In the genomic region with DNA sequence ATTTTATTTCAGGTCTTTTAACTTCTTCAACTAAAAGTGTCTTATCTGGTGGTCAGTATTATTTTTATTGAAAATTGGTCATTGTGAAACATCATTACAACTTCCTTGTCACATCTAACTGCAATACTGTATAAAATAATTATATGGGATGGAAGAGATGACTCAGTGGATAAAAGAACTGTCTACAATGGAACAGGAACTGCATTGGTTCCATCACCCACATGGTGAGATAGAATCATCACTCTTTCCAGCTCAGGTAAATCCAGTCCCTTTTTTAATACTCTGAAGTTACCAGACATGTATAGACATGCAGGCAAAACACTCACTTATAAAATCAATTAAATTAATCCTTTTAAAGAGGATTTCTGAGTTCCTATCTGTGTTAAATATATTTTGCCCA, we compare ENCODE assay signal across 26 mouse cellular contexts.
DNase-seq lines count a peak whose midpoint lies in the region; ATAC-seq lines count a peak whose summit lies in the region.
"Had no signal": no experiment of that assay in that cellular context is flagged by ENCODE, and none has a peak within 500 bp of the region (broad histone marks: within the 10 kb centered on the region; RNA-seq: fewer than 3 reads in every experiment).

No protein-coding gene starts in this region.

- no peaks in the 10 kb centered on the region for H3K9me3 ChIP-seq in forebrain, embryonic 11.5 days (ENCODE audit: control insufficient read depth, low read length)
- H3K9me3 ChIP-seq: forebrain, embryonic 12.5 days; forebrain, embryonic 15.5 days; G1E; heart, embryonic 12.5 days; heart, embryonic 15.5 days; hindbrain, embryonic 10.5 days; hindbrain, embryonic 15.5 days had no signal

- peak; percentile 69 for DNase-seq in A20 (ENCODE audit: low read depth, low spot score)
- DNase-seq in forebrain, embryonic 11.5 days (ENCODE audit: low spot score): no peak
- DNase-seq in cerebellum, postnatal 14 days: no peak
- DNase-seq: adrenal gland, postnatal 10 days; B cell, adult 2 months; cerebellum, adult 11-12 months; cerebellum, adult 8-10 months; cerebellum, postnatal 10 days; gastrocnemius, postnatal 10 days; gastrocnemius, postnatal 36 days; heart, adult 11 months; heart, postnatal 10 days; heart, postnatal 36 days had no signal

- no peak overlapping the region for H3K9ac ChIP-seq in forebrain, embryonic 11.5 days (ENCODE audit: low read length)
- H3K9ac ChIP-seq: forebrain, embryonic 12.5 days; forebrain, embryonic 15.5 days; heart, embryonic 12.5 days; heart, embryonic 15.5 days; hindbrain, embryonic 15.5 days had no signal

- no peak overlapping the region for H3K4me2 ChIP-seq in forebrain, embryonic 11.5 days (ENCODE audit: low read depth, low read length, severe bottlenecking)
- H3K4me2 ChIP-seq: forebrain, embryonic 12.5 days; forebrain, embryonic 15.5 days; heart, embryonic 12.5 days; heart, embryonic 15.5 days; hindbrain, embryonic 15.5 days had no signal

- H3K4me1 ChIP-seq in forebrain, embryonic 11.5 days (replicated peaks; ENCODE audit: control insufficient read depth, insufficient read depth, low read length): no peaks in the 10 kb centered on the region
- H3K4me1 ChIP-seq: forebrain, embryonic 12.5 days; forebrain, embryonic 15.5 days; heart, embryonic 12.5 days; heart, embryonic 15.5 days; hindbrain, embryonic 10.5 days; hindbrain, embryonic 15.5 days had no signal

- H3K36me3 ChIP-seq in forebrain, embryonic 11.5 days (ENCODE audit: control insufficient read depth, insufficient read depth, low read length): no peaks in the 10 kb centered on the region
- H3K36me3 ChIP-seq: forebrain, embryonic 12.5 days; forebrain, embryonic 15.5 days; G1E; heart, embryonic 12.5 days; heart, embryonic 15.5 days; hindbrain, embryonic 10.5 days; hindbrain, embryonic 15.5 days had no signal

- no peak overlapping the region for H3K27ac ChIP-seq in forebrain, embryonic 11.5 days (ENCODE audit: low read depth, low read length)
- H3K27ac ChIP-seq: forebrain, embryonic 12.5 days; forebrain, embryonic 15.5 days; heart, embryonic 15.5 days; hindbrain, embryonic 10.5 days; hindbrain, embryonic 15.5 days had no signal

- no peak overlapping the region for H3K4me3 ChIP-seq in forebrain, embryonic 11.5 days (ENCODE audit: low read depth, low read length)
- H3K4me3 ChIP-seq: forebrain, embryonic 12.5 days; forebrain, embryonic 15.5 days; heart, embryonic 12.5 days; heart, embryonic 15.5 days; hindbrain, embryonic 10.5 days; hindbrain, embryonic 15.5 days had no signal

- ATAC-seq in granulocyte monocyte progenitor cell, adult 5-6 weeks (replicated peaks; ENCODE audit: poor library complexity, severe bottlenecking): peak; percentile 58
- peak; percentile 31; the same call in 1 of the 2 replicates for ATAC-seq in megakaryocyte progenitor cell, adult 5-6 weeks (replicated peaks; ENCODE audit: poor library complexity)
- ATAC-seq in forebrain, embryonic 11.5 days (replicated peaks; ENCODE audit: low FRiP score): no peak
- ATAC-seq in erythroid progenitor cell, adult 5-6 weeks (replicated peaks; ENCODE audit: low FRiP score, poor library complexity, severe bottlenecking): no peak
- ATAC-seq: forebrain, embryonic 15.5 days; intestine, postnatal 0 days; Patski had no signal

- no peaks in the 10 kb centered on the region for H3K27me3 ChIP-seq in forebrain, embryonic 11.5 days (ENCODE audit: control insufficient read depth, insufficient read depth, low read length)
- H3K27me3 ChIP-seq: CH12.LX; forebrain, embryonic 12.5 days; forebrain, embryonic 15.5 days; heart, embryonic 12.5 days; heart, embryonic 15.5 days; hindbrain, embryonic 15.5 days; Patski had no signal

Comparison
In these comparisons a context has a peak if more than half of its experiments do, and no peak if none do; other contexts are left out.
1. ATAC-seq: peak in granulocyte monocyte progenitor cell, adult 5-6 weeks (single experiment) and megakaryocyte progenitor cell, adult 5-6 weeks (single experiment); none in forebrain, embryonic 11.5 days (single experiment) and erythroid progenitor cell, adult 5-6 weeks (single experiment).